Mouse (Mus musculus) midbrain, embryonic 13.5 days (tissue): ENCODE measurements around the gene C1qb. TPM values are rescaled to one million over a fixed set of nuclear protein-coding genes. Genes with fewer than 3 reads are reported as not detected.

ENCODE experiments used
- ATAC-seq: fragments of 200-750 bp; cut with Nextera tagmentation; 2 replicates; pipeline ENCODE4 v1.8.0; 2017; ENCODE audit warnings: mild to moderate bottlenecking, moderate TSS enrichment, moderate library complexity
- H3K27ac ChIP-seq: fragments of 300-500 bp; sonication (generic); 2 replicates; pipeline ENCODE4 v1.5.1; 2015; ENCODE audit warnings: inconsistent platforms, mild to moderate bottlenecking, moderate library complexity
- H3K27me3 ChIP-seq: fragments of 300-500 bp; sonication (generic); 2 replicates; pipeline ENCODE4 v1.6.1; 2015; ENCODE audit warnings: mild to moderate bottlenecking, inconsistent platforms
- H3K36me3 ChIP-seq: fragments of 300-500 bp; sonication (generic); 2 replicates; pipeline ENCODE4 v1.6.1; 2015; ENCODE audit warnings: mild to moderate bottlenecking, inconsistent platforms
- H3K4me1 ChIP-seq: fragments of 300-500 bp; sonication (generic); replicated peaks from 2 replicates; pipeline ENCODE4 v1.6.1; 2015; ENCODE audit warnings: inconsistent platforms
- H3K4me2 ChIP-seq: fragments of 300-500 bp; sonication (generic); replicated peaks from 2 replicates; pipeline ENCODE4 v1.6.1; 2015; ENCODE audit warnings: moderate library complexity, mild to moderate bottlenecking, inconsistent platforms
- H3K4me3 ChIP-seq: fragments of 300-500 bp; sonication (generic); replicated peaks from 2 replicates; pipeline ENCODE4 v1.5.1; 2015; ENCODE audit warnings: mild to moderate bottlenecking, inconsistent platforms
- H3K9ac ChIP-seq: fragments of 300-500 bp; sonication (generic); replicated peaks from 2 replicates; pipeline ENCODE4 v1.6.1; 2015; ENCODE audit warnings: mild to moderate bottlenecking, inconsistent platforms
- H3K9me3 ChIP-seq: fragments of 300-500 bp; sonication (generic); 2 replicates; pipeline ENCODE4 v1.6.1; 2016; ENCODE audit warnings: mild to moderate bottlenecking, inconsistent platforms
- WGBS: fragments of 180-500 bp; shearing (Covaris S2); methylation state at CpG from one replicate; pipeline ENCODE4 v1.1.7; 2015; 5-methylcytosine and 5-hydroxymethylcytosine counted together
- polyA plus RNA-seq: library from polyadenylated mRNA; unstranded; fragments of >200 nt; fragmentation: Nextera tagmentation; extraction: Ambion mirVana; gene quantifications from 2 replicates; pipeline ENCODE4 v1.2.1, GENCODE M21; 2015

The C1qb gene
- polyA plus RNA-seq, 1 experiment from 2014 or later = 30.4 TPM

- Histone ChIP-seq H3K27me3 (no peaks in the 10 kb centered on the region), H3K36me3 (no peaks in the 10 kb centered on the region), H3K4me3 (no peak overlapping the region), H3K9ac (no peak overlapping the region), H3K4me1 (peaks cover 79% of the 10 kb centered on the region), H3K27ac (0 out of 2 replicates have a peak overlapping the region, but pooled peaks have one; percentile 17), H3K4me2 (no peak overlapping the region), H3K9me3 (no peaks in the 10 kb centered on the region)
- no peak for ATAC-seq
- 18% methylated on average over 9 of the region's 9 CpGs for whole genome bisulfite sequencing
Observed at GRCm38 (mm10) chr4:136863517-136863916, 22.5 kb downstream of the C1qb start.

- peak overlapping the region; percentile 44; the same call in 1 of the 2 replicates for H3K9ac ChIP-seq
- H3K4me2 ChIP-seq = no peak overlapping the region
- no peak overlapping the region for H3K4me3 ChIP-seq
- 70% methylated on average over 2 of the region's 2 CpGs for WGBS
- peak overlapping the region; percentile 81 for H3K27ac ChIP-seq
- no peaks in the 10 kb centered on the region for H3K27me3 ChIP-seq
- H3K4me1 ChIP-seq = peaks cover 69% of the 10 kb centered on the region
- no peaks in the 10 kb centered on the region for H3K9me3 ChIP-seq
- no peaks in the 10 kb centered on the region for H3K36me3 ChIP-seq
- no peak for ATAC-seq
Observed at GRCm38 (mm10) chr4:136862411-136862810, 23.6 kb downstream of the C1qb start.

- Histone ChIP-seq H3K9me3 (no peaks in the 10 kb centered on the region), H3K4me2 (no peak overlapping the region), H3K36me3 (no peaks in the 10 kb centered on the region), H3K4me3 (no peak overlapping the region), H3K27me3 (no peaks in the 10 kb centered on the region), H3K27ac (peak overlapping the region; percentile 81), H3K9ac (peak overlapping the region; percentile 44), H3K4me1 (peaks cover 64% of the 10 kb centered on the region)
- 0% methylated on average over 17 of the region's 17 CpGs for WGBS
- peak; percentile 65 for ATAC-seq
Observed at GRCm38 (mm10) chr4:136861806-136862205, 24.2 kb downstream of the C1qb start.

GRCm38 (mm10) chr4:136860022-136860421, 26.0 kb downstream of the C1qb start:
- no peaks in the 10 kb centered on the region for H3K36me3 ChIP-seq
- H3K27me3 ChIP-seq = no peaks in the 10 kb centered on the region
- no peak overlapping the region for H3K4me3 ChIP-seq
- no peak overlapping the region for H3K27ac ChIP-seq
- H3K9me3 ChIP-seq = no peaks in the 10 kb centered on the region
- WGBS = 84% methylated on average over 7 of the region's 7 CpGs
- no peak overlapping the region for H3K9ac ChIP-seq
- peaks cover 50% of the 10 kb centered on the region for H3K4me1 ChIP-seq
- no peak overlapping the region for H3K4me2 ChIP-seq
- no peak for ATAC-seq

GRCm38 (mm10) chr4:136855081-136855480, 30.9 kb downstream of the C1qb start:
- Histone ChIP-seq H3K27ac (no peak overlapping the region), H3K9me3 (no peaks in the 10 kb centered on the region), H3K9ac (no peak overlapping the region), H3K4me1 (0 out of 2 replicates have a peak, but pooled peaks cover 4% of the 10 kb centered on the region), H3K27me3 (no peaks in the 10 kb centered on the region), H3K4me3 (no peak overlapping the region), H3K36me3 (no peaks in the 10 kb centered on the region), H3K4me2 (no peak overlapping the region)
- 24% methylated on average over 6 of the region's 6 CpGs for WGBS
- no peak for ATAC-seq

GRCm38 (mm10) chr4:136852989-136853388, 33.0 kb downstream of the C1qb start:
- 93% methylated on average over 12 of the region's 12 CpGs for WGBS
- H3K9me3 ChIP-seq = no peaks in the 10 kb centered on the region
- H3K4me2 ChIP-seq = no peak overlapping the region
- no peaks in the 10 kb centered on the region for H3K27me3 ChIP-seq
- H3K4me1 ChIP-seq = peaks cover 12% of the 10 kb centered on the region
- no peak for ATAC-seq
- no peaks in the 10 kb centered on the region for H3K36me3 ChIP-seq
- H3K9ac ChIP-seq = no peak overlapping the region
- H3K4me3 ChIP-seq = no peak overlapping the region
- H3K27ac ChIP-seq = no peak overlapping the region

GRCm38 (mm10) chr4:136852119-136852518, 33.9 kb downstream of the C1qb start:
- H3K4me3 ChIP-seq = no peak overlapping the region
- WGBS = 70% methylated on average over 5 of the region's 5 CpGs
- H3K9me3 ChIP-seq = no peaks in the 10 kb centered on the region
- H3K27me3 ChIP-seq = no peaks in the 10 kb centered on the region
- no peaks in the 10 kb centered on the region for H3K36me3 ChIP-seq
- no peak overlapping the region for H3K27ac ChIP-seq
- H3K4me1 ChIP-seq = peaks cover 17% of the 10 kb centered on the region
- no peak overlapping the region for H3K9ac ChIP-seq
- ATAC-seq = no peak
- H3K4me2 ChIP-seq = no peak overlapping the region

GRCm38 (mm10) chr4:136848565-136848964, 37.4 kb downstream of the C1qb start:
- Histone ChIP-seq H3K9ac (no peak overlapping the region), H3K4me1 (peaks cover 25% of the 10 kb centered on the region), H3K4me2 (no peak overlapping the region), H3K9me3 (no peaks in the 10 kb centered on the region), H3K36me3 (no peaks in the 10 kb centered on the region), H3K27me3 (0 out of 2 replicates have a peak, but pooled peaks cover 2% of the 10 kb centered on the region), H3K27ac (no peak overlapping the region), H3K4me3 (no peak overlapping the region)
- 61% methylated on average over 4 of the region's 4 CpGs for WGBS
- ATAC-seq = no peak

GRCm38 (mm10) chr4:136847166-136847565, 38.8 kb downstream of the C1qb start:
- 0 out of 2 replicates have a peak, but pooled peaks cover 2% of the 10 kb centered on the region for H3K27me3 ChIP-seq
- no peaks in the 10 kb centered on the region for H3K36me3 ChIP-seq
- H3K4me2 ChIP-seq = no peak overlapping the region
- peaks cover 25% of the 10 kb centered on the region for H3K4me1 ChIP-seq
- ATAC-seq = no peak
- no peak overlapping the region for H3K27ac ChIP-seq
- H3K9ac ChIP-seq = no peak overlapping the region
- H3K4me3 ChIP-seq = no peak overlapping the region
- no peaks in the 10 kb centered on the region for H3K9me3 ChIP-seq
- WGBS = 64% methylated on average over 6 of the region's 6 CpGs

- no peaks in the 10 kb centered on the region for H3K36me3 ChIP-seq
- no peak overlapping the region for H3K4me3 ChIP-seq
- 88% methylated on average over 10 of the region's 10 CpGs for WGBS
- H3K27me3 ChIP-seq = 0 out of 2 replicates have a peak, but pooled peaks cover 9% of the 10 kb centered on the region
- no peak for ATAC-seq
- no peak overlapping the region for H3K9ac ChIP-seq
- H3K4me1 ChIP-seq = peaks cover 45% of the 10 kb centered on the region
- no peaks in the 10 kb centered on the region for H3K9me3 ChIP-seq
- H3K27ac ChIP-seq = no peak overlapping the region
- H3K4me2 ChIP-seq = no peak overlapping the region
Observed at GRCm38 (mm10) chr4:136842802-136843201, 43.2 kb downstream of the C1qb start.

GRCm38 (mm10) chr4:136842033-136842432, 44.0 kb downstream of the C1qb start:
- Histone ChIP-seq H3K4me3 (no peak overlapping the region), H3K4me1 (peaks cover 48% of the 10 kb centered on the region), H3K36me3 (no peaks in the 10 kb centered on the region), H3K27me3 (0 out of 2 replicates have a peak, but pooled peaks cover 9% of the 10 kb centered on the region), H3K4me2 (no peak overlapping the region), H3K27ac (no peak overlapping the region), H3K9ac (no peak overlapping the region), H3K9me3 (no peaks in the 10 kb centered on the region)
- ATAC-seq = no peak
- 87% methylated on average over 4 of the region's 4 CpGs for WGBS

GRCm38 (mm10) chr4:136841056-136841455, 44.9 kb downstream of the C1qb start:
- H3K4me1 ChIP-seq = peaks cover 54% of the 10 kb centered on the region
- no peak overlapping the region for H3K27ac ChIP-seq
- peak; percentile 57 for ATAC-seq
- H3K9ac ChIP-seq = no peak overlapping the region; the same call in 1 of the 2 replicates
- H3K4me3 ChIP-seq = no peak overlapping the region
- WGBS = 3% methylated on average over 5 of the region's 5 CpGs
- 0 out of 2 replicates have a peak, but pooled peaks cover 9% of the 10 kb centered on the region for H3K27me3 ChIP-seq
- no peaks in the 10 kb centered on the region for H3K36me3 ChIP-seq
- no peaks in the 10 kb centered on the region for H3K9me3 ChIP-seq
- H3K4me2 ChIP-seq = no peak overlapping the region

GRCm38 (mm10) chr4:136838462-136838861, 47.5 kb downstream of the C1qb start:
- 0 out of 2 replicates have a peak, but pooled peaks cover 6% of the 10 kb centered on the region for H3K27me3 ChIP-seq
- ATAC-seq = no peak
- WGBS = 39% methylated on average over 9 of the region's 9 CpGs
- H3K9me3 ChIP-seq = no peaks in the 10 kb centered on the region
- no peak overlapping the region; the same call in 1 of the 2 replicates for H3K27ac ChIP-seq
- H3K36me3 ChIP-seq = no peaks in the 10 kb centered on the region
- H3K4me3 ChIP-seq = no peak overlapping the region
- H3K9ac ChIP-seq = no peak overlapping the region
- no peak overlapping the region for H3K4me2 ChIP-seq
- peaks cover 57% of the 10 kb centered on the region for H3K4me1 ChIP-seq
